Mouse (Mus musculus) cerebellum, adult 2 months (tissue): Measurements from ENCODE around the gene 1700020A23Rik. TPM values are rescaled to one million over a fixed set of nuclear protein-coding genes. Genes with fewer than 3 reads are reported as not detected.

Experiments used
- DNase-seq, 2 experiments: peaks; one replicate each; pipeline ENCODE4 v3.0.0; 2021
- H3K27ac ChIP-seq: fragments of 200-500 bp; 2 replicates; pipeline ENCODE4 v1.5.1; 2012; ENCODE audit warnings: low read length, control low read depth, inconsistent platforms; ENCODE audit not compliant: insufficient read depth
- H3K27me3 ChIP-seq: fragments of 200-500 bp; 2 replicates; pipeline ENCODE4 v1.6.1; 2012; ENCODE audit warnings: inconsistent platforms, mild to moderate bottlenecking, low read length, moderate library complexity; ENCODE audit not compliant: control insufficient read depth, insufficient read depth
- H3K4me1 ChIP-seq: fragments of 200-500 bp; 2 replicates; pipeline ENCODE4 v1.6.1; 2011; ENCODE audit warnings: low read length; ENCODE audit not compliant: control insufficient read depth, insufficient read depth
- H3K4me3 ChIP-seq: fragments of 200-500 bp; replicated peaks from 2 replicates; pipeline ENCODE3; 2011; ENCODE audit warnings: mild to moderate bottlenecking, low read depth, low read length, control low read depth; ENCODE audit not compliant: insufficient read depth
- CTCF ChIP-seq: fragments of 200-500 bp; IDR thresholded peaks from 2 replicates; pipeline ENCODE4 v1.5.1; 2011; ENCODE audit warnings: low read depth, mild to moderate bottlenecking, control low read depth, low read length, moderate library complexity, borderline replicate concordance; ENCODE audit not compliant: insufficient read depth
- POLR2A ChIP-seq: fragments of 200-500 bp; IDR thresholded peaks from 2 replicates; pipeline ENCODE4 v1.6.1; 2011; ENCODE audit warnings: low read length, control low read depth, borderline replicate concordance; ENCODE audit not compliant: insufficient read depth
- WGBS: fragments of 180-500 bp; shearing (Covaris S2); methylation state at CpG from one replicate; pipeline ENCODE4 v1.1.7; 2018; 5-methylcytosine and 5-hydroxymethylcytosine counted together
- polyA plus RNA-seq: library from polyadenylated mRNA; depleted of rRNA; stranded (reverse); fragments of >200 nt; gene quantifications from 2 replicates; pipeline ENCODE4 v1.2.3, GENCODE M21; 2012

The 1700020A23Rik gene
- polyA plus RNA-seq, 1 experiment = not detected

- no peak overlapping the region for H3K27ac ChIP-seq
- no peaks in the 10 kb centered on the region for H3K27me3 ChIP-seq
- H3K4me3 ChIP-seq = no peak overlapping the region
- TF ChIP-seq POLR2A (no peak), CTCF (no peak)
- H3K4me1 ChIP-seq = no peaks in the 10 kb centered on the region
- WGBS = 48% methylated on average over 6 of the region's 6 CpGs
- DNase-seq = no peak
Observed at GRCm38 (mm10) chr2:130383895-130384294, 21.2 kb upstream of the 1700020A23Rik start.

GRCm38 (mm10) chr2:130386212-130386611 is 18.8 kb upstream of the 1700020A23Rik start:
- DNase-seq = no peak
- Histone ChIP-seq H3K4me3 (no peak overlapping the region), H3K27me3 (no peaks in the 10 kb centered on the region), H3K4me1 (no peaks in the 10 kb centered on the region), H3K27ac (no peak overlapping the region)
- 57% methylated on average over 1 of the region's 1 CpGs for WGBS
- TF ChIP-seq POLR2A (no peak), CTCF (no peak)

- Histone ChIP-seq H3K4me3 (no peak overlapping the region), H3K27me3 (no peaks in the 10 kb centered on the region), H3K27ac (no peak overlapping the region), H3K4me1 (no peaks in the 10 kb centered on the region)
- DNase-seq = no peak
- TF ChIP-seq POLR2A (no peak), CTCF (no peak)
- 70% methylated on average over 2 of the region's 2 CpGs for WGBS
Observed at GRCm38 (mm10) chr2:130388796-130389195, 16.3 kb upstream of the 1700020A23Rik start.

DNA sequence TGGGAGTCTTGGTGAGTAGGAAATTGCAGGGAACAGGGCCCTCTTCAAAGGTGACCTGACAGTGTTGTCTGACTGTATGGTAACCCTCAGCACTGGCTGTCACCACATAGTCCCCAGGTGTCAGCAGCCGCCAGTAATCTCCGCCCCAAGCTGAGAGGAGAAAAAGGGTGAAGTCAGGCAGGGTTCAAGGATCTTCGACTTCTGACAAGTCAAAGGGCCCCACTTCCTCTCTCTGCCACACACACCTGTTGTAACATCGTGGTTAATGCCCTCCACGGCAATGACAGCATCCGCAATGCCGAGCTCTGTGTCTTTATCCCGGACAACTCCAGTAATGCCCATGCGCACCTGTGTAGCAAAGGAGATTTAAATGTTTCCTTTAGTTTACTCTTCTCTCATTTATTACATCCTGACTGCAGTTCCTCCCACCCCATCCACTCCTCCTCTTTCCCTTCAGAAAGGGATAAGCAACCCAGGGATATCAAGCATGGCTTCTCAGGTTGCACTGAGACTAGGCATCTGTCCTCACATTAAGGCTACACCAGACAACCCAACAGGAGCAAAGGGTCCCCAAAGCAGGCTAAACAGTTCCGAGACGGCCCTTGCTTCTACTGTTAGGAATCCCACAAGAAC is 13.9 kb upstream of the 1700020A23Rik start:
- 87% methylated on average over 11 of the region's 11 CpGs for WGBS
- no peak for DNase-seq
- Histone ChIP-seq H3K4me1 (no peaks in the 10 kb centered on the region), H3K27me3 (no peaks in the 10 kb centered on the region), H3K27ac (no peak overlapping the region), H3K4me3 (no peak overlapping the region)
- TF ChIP-seq CTCF (no peak), POLR2A (no peak)

DNA sequence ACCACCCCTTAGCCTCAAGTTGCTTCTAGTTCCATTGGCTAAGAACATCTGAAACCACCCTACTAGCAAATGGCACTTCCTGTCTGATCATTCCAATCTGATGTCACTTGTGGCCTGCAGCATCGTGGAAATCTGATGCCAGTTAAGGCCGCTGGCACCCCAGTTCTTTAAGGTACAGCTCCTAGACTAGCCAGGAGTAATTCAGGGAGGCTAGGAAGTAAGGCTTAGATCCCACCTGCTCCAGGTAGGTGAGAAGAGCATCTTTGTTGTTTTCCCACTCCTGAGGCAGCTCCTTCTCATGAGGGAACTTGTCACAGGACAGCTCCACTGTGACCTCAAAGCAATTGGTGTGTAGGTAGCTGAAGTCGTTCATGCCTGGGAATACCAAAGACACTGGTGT is 12.2 kb upstream of the 1700020A23Rik start:
- H3K27ac ChIP-seq = no peak overlapping the region
- no peaks in the 10 kb centered on the region; the same call in 1 of the 2 replicates for H3K27me3 ChIP-seq
- peaks cover 5% of the 10 kb centered on the region; the same call in 1 of the 2 replicates for H3K4me1 ChIP-seq
- no peak for TF ChIP-seq POLR2A
- TF ChIP-seq CTCF = no peak
- no peak overlapping the region for H3K4me3 ChIP-seq
- DNase-seq = no peak
- WGBS = 84% methylated on average over 3 of the region's 3 CpGs

GRCm38 (mm10) chr2:130395696-130396095 is 9.4 kb upstream of the 1700020A23Rik start:
- Histone ChIP-seq H3K27me3 (no peaks in the 10 kb centered on the region; the same call in 1 of the 2 replicates), H3K4me1 (peaks cover 5% of the 10 kb centered on the region; the same call in 1 of the 2 replicates), H3K4me3 (no peak overlapping the region), H3K27ac (no peak overlapping the region)
- TF ChIP-seq POLR2A = no peak
- no peak for TF ChIP-seq CTCF
- 94% methylated on average over 11 of the region's 11 CpGs for WGBS
- no peak for DNase-seq

GRCm38 (mm10) chr2:130397186-130397985 is 7.7 kb upstream of the 1700020A23Rik start, which contains the start of gene Cpxm1:
Cpxm1 (minus strand) TSS chr2:130397574.
- 3% methylated on average over 49 of the region's 53 CpGs for WGBS
- H3K27me3 ChIP-seq = no peaks in the 10 kb centered on the region; the same call in 1 of the 2 replicates
- H3K4me3 ChIP-seq = peak within 1 kb of the TSS; percentile 18
- peaks cover 5% of the 10 kb centered on the region; the same call in 1 of the 2 replicates for H3K4me1 ChIP-seq
- no peak within 1 kb of the TSS for H3K27ac ChIP-seq
- DNase-seq = peak in 1 of 2 experiments; percentile 15
- no peak for TF ChIP-seq POLR2A
- no peak for TF ChIP-seq CTCF

DNA sequence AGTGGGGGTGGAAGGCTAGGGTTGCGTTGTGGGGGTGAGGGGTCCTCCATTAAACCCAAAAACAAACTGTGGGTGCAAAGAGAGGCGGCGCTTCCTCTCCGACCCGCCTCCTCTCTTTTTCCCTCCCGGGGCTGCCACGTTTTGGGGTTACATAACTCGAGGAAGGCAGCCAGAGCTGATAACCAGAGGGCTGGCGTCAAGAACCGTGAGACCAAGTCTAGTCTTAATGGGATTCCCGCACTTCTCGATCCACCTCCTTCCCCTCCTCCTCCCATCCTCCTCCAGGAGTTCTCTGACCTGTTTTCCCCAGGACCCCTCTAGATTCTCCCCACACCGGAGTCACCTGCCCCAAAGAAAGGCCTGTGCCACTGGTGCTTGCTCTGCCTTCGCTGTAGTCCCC is 7.0 kb upstream of the 1700020A23Rik start:
- Histone ChIP-seq H3K27ac (no peak overlapping the region), H3K4me3 (peak overlapping the region; percentile 18), H3K27me3 (no peaks in the 10 kb centered on the region; the same call in 1 of the 2 replicates), H3K4me1 (peaks cover 5% of the 10 kb centered on the region; the same call in 1 of the 2 replicates)
- WGBS = 22% methylated on average over 14 of the region's 14 CpGs
- DNase-seq = no peak
- no peak for TF ChIP-seq POLR2A
- TF ChIP-seq CTCF = no peak
